In genomic region chr10:127564301-127564700, GRCm38 (mm10) we compare ENCODE assay signal across 9 mouse cellular contexts. TPM values are rescaled to one million over a fixed set of nuclear protein-coding genes. Genes with fewer than 3 reads are reported as not detected.
A peak's percentile ranks its signal among the peaks of the same experiment; 100 is the strongest.
DNase-seq lines count a peak whose midpoint lies in the region; ATAC-seq and TF ChIP-seq lines count a peak whose summit lies in the region.
"Had no signal": no experiment of that assay in that cellular context is flagged by ENCODE, and none has a peak within 500 bp of the region (broad histone marks: within the 10 kb centered on the region; RNA-seq: fewer than 3 reads in every experiment).

No protein-coding gene starts in this region.

- 56% methylated on average over 13 of the region's 13 CpGs for WGBS in forebrain, postnatal 0 days
- 74% methylated on average over 13 of the region's 13 CpGs for WGBS in forebrain, embryonic 12.5 days
- WGBS in kidney, postnatal 0 days: 26% methylated on average over 13 of the region's 13 CpGs

- TF ChIP-seq CTCF in forebrain, postnatal 0 days (IDR thresholded peaks at IDR 0.05; ENCODE audit: low read depth): no peak
- no peak for TF ChIP-seq CTCF in ES-Bruce4 (IDR thresholded peaks at IDR 0.05; ENCODE audit: low read depth, low read length)
- no peak for TF ChIP-seq CTCF in kidney, postnatal 0 days (IDR thresholded peaks at IDR 0.05; ENCODE audit: low read depth)

- H3K4me1 ChIP-seq in forebrain, postnatal 0 days (ENCODE audit: insufficient read depth): no peaks in the 10 kb centered on the region
- H3K4me1 ChIP-seq in forebrain, embryonic 12.5 days: no peaks in the 10 kb centered on the region
- H3K4me1 ChIP-seq in ES-Bruce4 (ENCODE audit: control insufficient read depth, insufficient read depth, low read length): peaks cover 5% of the 10 kb centered on the region
- H3K4me1 ChIP-seq in kidney, postnatal 0 days (replicated peaks; ENCODE audit: insufficient read depth, low read length): peaks cover 11% of the 10 kb centered on the region; the same call in 1 of the 2 replicates

- no peak for TF ChIP-seq EP300 in ES-Bruce4 (IDR thresholded peaks at IDR 0.05; ENCODE audit: insufficient read depth, low read depth, low read length)

- no peak for TF ChIP-seq POLR2A in ES-Bruce4 (IDR thresholded peaks at IDR 0.05; ENCODE audit: insufficient read depth, low read length)

- H3K36me3 ChIP-seq in forebrain, postnatal 0 days (ENCODE audit: insufficient read depth): peaks cover 85% of the 10 kb centered on the region
- peaks cover 89% of the 10 kb centered on the region for H3K36me3 ChIP-seq in forebrain, embryonic 12.5 days (replicated peaks)
- no peaks in the 10 kb centered on the region for H3K36me3 ChIP-seq in ES-Bruce4 (ENCODE audit: control insufficient read depth, insufficient read depth, low read length, poor library complexity, severe bottlenecking)
- peaks cover 21% of the 10 kb centered on the region for H3K36me3 ChIP-seq in kidney, postnatal 0 days (ENCODE audit: insufficient read depth, low read length)

- no peak overlapping the region for H3K27ac ChIP-seq in forebrain, postnatal 0 days (ENCODE audit: low read depth, low read length)
- no peak overlapping the region for H3K27ac ChIP-seq in forebrain, embryonic 12.5 days
- peak overlapping the region; percentile 27; the same call in 1 of the 2 replicates for H3K27ac ChIP-seq in ES-Bruce4 (ENCODE audit: insufficient read depth, low read length)
- H3K27ac ChIP-seq in kidney, postnatal 0 days: peak overlapping the region; percentile 50; the same call in 1 of the 2 replicates
- H3K27ac ChIP-seq: liver, embryonic 14.5 days had no signal

- no peaks in the 10 kb centered on the region for H3K27me3 ChIP-seq in forebrain, postnatal 0 days (ENCODE audit: insufficient read depth, low read length)
- H3K27me3 ChIP-seq in forebrain, embryonic 12.5 days: no peaks in the 10 kb centered on the region
- no peaks in the 10 kb centered on the region for H3K27me3 ChIP-seq in ES-Bruce4 (ENCODE audit: control insufficient read depth, insufficient read depth, low read length, poor library complexity, severe bottlenecking)
- H3K27me3 ChIP-seq in kidney, postnatal 0 days (ENCODE audit: insufficient read depth, low read length): no peaks in the 10 kb centered on the region

- no peak for DNase-seq in forebrain, postnatal 0 days
- peak; percentile 41 for DNase-seq in gastrocnemius, postnatal 25 days
- DNase-seq in kidney, postnatal 0 days (ENCODE audit: low spot score): peak; percentile 82
- no peak for DNase-seq in B cell, adult 2 months
- DNase-seq in liver: no peak
- DNase-seq in spleen, adult 12 weeks (ENCODE audit: low spot score): no peak

- H3K4me3 ChIP-seq in forebrain, postnatal 0 days (ENCODE audit: low read depth, low read length): no peak overlapping the region
- no peak overlapping the region for H3K4me3 ChIP-seq in forebrain, embryonic 12.5 days (replicated peaks)
- H3K4me3 ChIP-seq in ES-Bruce4 (ENCODE audit: low read depth, low read length): no peak overlapping the region
- H3K4me3 ChIP-seq in kidney, postnatal 0 days (replicated peaks; ENCODE audit: low read depth, low read length): no peak overlapping the region

- H3K9me3 ChIP-seq in forebrain, postnatal 0 days (ENCODE audit: low read length): no peaks in the 10 kb centered on the region
- H3K9me3 ChIP-seq in forebrain, embryonic 12.5 days: no peaks in the 10 kb centered on the region
- H3K9me3 ChIP-seq in ES-Bruce4 (replicated peaks; ENCODE audit: control insufficient read depth, insufficient read depth, low read length, poor library complexity, severe bottlenecking): no peaks in the 10 kb centered on the region
- H3K9me3 ChIP-seq in kidney, postnatal 0 days (replicated peaks; ENCODE audit: low read length): no peaks in the 10 kb centered on the region

- ATAC-seq in forebrain, postnatal 0 days: peak; percentile 30; the same call in 1 of the 2 replicates
- no peak for ATAC-seq in forebrain, embryonic 12.5 days (ENCODE audit: low FRiP score)
- peak; percentile 67 for ATAC-seq in kidney, postnatal 0 days (replicated peaks; ENCODE audit: low FRiP score, low read depth)

- H3K9ac ChIP-seq in forebrain, postnatal 0 days: no peak overlapping the region
- no peak overlapping the region for H3K9ac ChIP-seq in forebrain, embryonic 12.5 days
- H3K9ac ChIP-seq in ES-Bruce4 (ENCODE audit: low read depth, poor library complexity, severe bottlenecking): no peak overlapping the region
- no peak overlapping the region for H3K9ac ChIP-seq in kidney, postnatal 0 days (ENCODE audit: low read depth, low read length)
- H3K9ac ChIP-seq: liver, embryonic 14.5 days had no signal

- no peak overlapping the region for H3K4me2 ChIP-seq in forebrain, postnatal 0 days (ENCODE audit: low read depth)
- no peak overlapping the region for H3K4me2 ChIP-seq in forebrain, embryonic 12.5 days
- no peak overlapping the region; the same call in 1 of the 2 replicates for H3K4me2 ChIP-seq in kidney, postnatal 0 days (ENCODE audit: low read length)

RNA-seq across cellular contexts. Expression of gene Nxph4, which starts 29.9 kb away (rescaled TPM):
- total RNA-seq in forebrain, postnatal 0 days (2014; rRNA removed): 2.1 and 2.2 TPM in 2 replicates
- polyA plus RNA-seq in forebrain, postnatal 0 days (2015; fragmentation: Nextera tagmentation; extraction: Ambion mirVana): 19.9 and 22.6 TPM in 2 replicates
- 60.0 and 62.4 TPM in 2 replicates for polyA plus RNA-seq in forebrain, embryonic 12.5 days (2016; fragmentation: Nextera tagmentation; extraction: Ambion mirVana)
- polyA plus RNA-seq in ES-Bruce4 (2011; ENCODE audit: insufficient read depth, insufficient read length, low read depth, missing spikeins): 0.79 TPM in 1 of 2 replicates, not detected in the other
- total RNA-seq in gastrocnemius, postnatal 25 days (2021): under 1 TPM; 0.26 to 0.32 TPM
- polyA plus RNA-seq in kidney, postnatal 0 days (2015; fragmentation: Nextera tagmentation; extraction: Ambion mirVana): 0.93 and 1.1 TPM in 2 replicates

RNA-seq across cellular contexts. Expression of gene Shmt2, which starts 42.1 kb away (rescaled TPM):
- total RNA-seq in forebrain, postnatal 0 days (2014; rRNA removed): 31.5 and 43.8 TPM in 2 replicates
- polyA plus RNA-seq in forebrain, postnatal 0 days (2015; fragmentation: Nextera tagmentation; extraction: Ambion mirVana): 39.0 and 39.9 TPM in 2 replicates
- polyA plus RNA-seq in forebrain, embryonic 12.5 days (2016; fragmentation: Nextera tagmentation; extraction: Ambion mirVana): 103 and 105 TPM in 2 replicates
- polyA plus RNA-seq in ES-Bruce4 (2011; ENCODE audit: insufficient read depth, insufficient read length, low read depth, missing spikeins): 67.4 and 68.2 TPM in 2 replicates
- total RNA-seq in gastrocnemius, postnatal 25 days (2021): 10 to 100 TPM; 24.9 to 26.6 TPM
- 71.1 and 76.0 TPM in 2 replicates for polyA plus RNA-seq in kidney, postnatal 0 days (2015; fragmentation: Nextera tagmentation; extraction: Ambion mirVana)

RNA-seq across cellular contexts. Expression of gene Ndufa4l2, which starts 49.5 kb away (rescaled TPM):
- total RNA-seq in forebrain, postnatal 0 days (2014; rRNA removed): 4.9 and 15.5 TPM in 2 replicates
- polyA plus RNA-seq in forebrain, postnatal 0 days (2015; fragmentation: Nextera tagmentation; extraction: Ambion mirVana): 15.2 and 15.5 TPM in 2 replicates
- polyA plus RNA-seq in forebrain, embryonic 12.5 days (2016; fragmentation: Nextera tagmentation; extraction: Ambion mirVana): 5.9 and 9.0 TPM in 2 replicates
- 5.4 and 5.7 TPM in 2 replicates for polyA plus RNA-seq in ES-Bruce4 (2011; ENCODE audit: insufficient read depth, insufficient read length, low read depth, missing spikeins)
- total RNA-seq in gastrocnemius, postnatal 25 days (2021): 10 to 100 TPM; 11.4 to 15.1 TPM
- 57.8 and 63.2 TPM in 2 replicates for polyA plus RNA-seq in kidney, postnatal 0 days (2015; fragmentation: Nextera tagmentation; extraction: Ambion mirVana)

RNA-seq across cellular contexts. Expression of gene Lrp1, which starts 56.6 kb away (rescaled TPM):
- total RNA-seq in forebrain, postnatal 0 days (2014; rRNA removed): 183 and 228 TPM in 2 replicates
- polyA plus RNA-seq in forebrain, postnatal 0 days (2015; fragmentation: Nextera tagmentation; extraction: Ambion mirVana): 42.2 and 70.4 TPM in 2 replicates
- 81.4 and 81.8 TPM in 2 replicates for polyA plus RNA-seq in forebrain, embryonic 12.5 days (2016; fragmentation: Nextera tagmentation; extraction: Ambion mirVana)
- 36.3 and 41.3 TPM in 2 replicates for polyA plus RNA-seq in ES-Bruce4 (2011; ENCODE audit: insufficient read depth, insufficient read length, low read depth, missing spikeins)
- total RNA-seq in gastrocnemius, postnatal 25 days (2021): 10 to 100 TPM; 58.1 to 64.3 TPM
- polyA plus RNA-seq in kidney, postnatal 0 days (2015; fragmentation: Nextera tagmentation; extraction: Ambion mirVana): 42.6 and 44.5 TPM in 2 replicates

Comparison
In these comparisons a context has a peak if more than half of its experiments do, and no peak if none do; other contexts are left out.
1. DNase-seq: peak in gastrocnemius, postnatal 25 days (single experiment) and kidney, postnatal 0 days (single experiment); none in forebrain, postnatal 0 days (single experiment), B cell, adult 2 months (0 of 2), liver (single experiment) and spleen, adult 12 weeks (single experiment).
2. H3K27ac ChIP-seq: peak in ES-Bruce4 (single experiment) and kidney, postnatal 0 days (single experiment); none in forebrain, postnatal 0 days (single experiment) and forebrain, embryonic 12.5 days (single experiment).
3. RNA of gene Nxph4, which starts 29.9 kb away (polyA plus RNA-seq): 60.0 to 62.4 TPM in forebrain, embryonic 12.5 days and 19.9 to 22.6 TPM in forebrain, postnatal 0 days; 0.93 to 1.1 TPM in kidney, postnatal 0 days and 0.79 TPM in ES-Bruce4; every median in the first group is over 10 times any median in the second.